Mouse (Mus musculus): ENCODE results near the gene Tmem108. TPM values are rescaled to one million over a fixed set of nuclear protein-coding genes. Genes with fewer than 3 reads are reported as not detected.

The Tmem108 gene
- total RNA-seq, 2 experiments from 2014 or later, result not detected

- no peak for DNase-seq (ENCODE audit: low spot score)
Observed at GRCm38 (mm10) chr9:103501861-103502364, 259.7 kb downstream of the Tmem108 start.

- DNase-seq (ENCODE audit: low spot score), result no peak
Observed at GRCm38 (mm10) chr9:103499366-103499765, 262.3 kb downstream of the Tmem108 start.

- DNase-seq (ENCODE audit: low spot score), result no peak
Observed at GRCm38 (mm10) chr9:103498699-103499098, 262.9 kb downstream of the Tmem108 start.

GRCm38 (mm10) chr9:103495391-103495790, 266.2 kb downstream of the Tmem108 start:
- DNase-seq (ENCODE audit: low spot score), result no peak

GRCm38 (mm10) chr9:103494346-103495020, 267.2 kb downstream of the Tmem108 start:
- DNase-seq (ENCODE audit: low spot score), result peak; percentile 71

- no peak for DNase-seq (ENCODE audit: low spot score)
Observed at GRCm38 (mm10) chr9:103491985-103492384, 269.7 kb downstream of the Tmem108 start.

GRCm38 (mm10) chr9:103490439-103490838, 271.2 kb downstream of the Tmem108 start:
- DNase-seq (ENCODE audit: low spot score), result peak; percentile 62

- DNase-seq (ENCODE audit: low spot score), result no peak
Observed at GRCm38 (mm10) chr9:103489883-103490282, 271.8 kb downstream of the Tmem108 start.

- no peak for DNase-seq (ENCODE audit: low spot score)
Observed at GRCm38 (mm10) chr9:103489096-103489495, 272.5 kb downstream of the Tmem108 start.

- DNase-seq (ENCODE audit: low spot score), result no peak
Observed at GRCm38 (mm10) chr9:103486262-103486661, 275.4 kb downstream of the Tmem108 start.

GRCm38 (mm10) chr9:103485606-103486005, 276.0 kb downstream of the Tmem108 start:
- no peak for DNase-seq (ENCODE audit: low spot score)

GRCm38 (mm10) chr9:103480603-103481220, 280.9 kb downstream of the Tmem108 start:
- no peak for DNase-seq (ENCODE audit: low spot score)

- DNase-seq (ENCODE audit: low spot score), result no peak
Observed at GRCm38 (mm10) chr9:103480044-103480576, 281.5 kb downstream of the Tmem108 start, which contains the start of gene Bfsp2. Gene Bfsp2, minus strand, starts transcription at chr9:103480420.

- DNase-seq (ENCODE audit: low spot score), result no peak
Observed at GRCm38 (mm10) chr9:103475414-103475813, 286.2 kb downstream of the Tmem108 start.

- DNase-seq (ENCODE audit: low spot score), result no peak
Observed at GRCm38 (mm10) chr9:103473915-103474688, 287.5 kb downstream of the Tmem108 start.

GRCm38 (mm10) chr9:103471784-103472183, 289.9 kb downstream of the Tmem108 start:
- DNase-seq (ENCODE audit: low spot score), result no peak

GRCm38 (mm10) chr9:103469516-103469915, 292.1 kb downstream of the Tmem108 start:
- DNase-seq (ENCODE audit: low spot score), result no peak

GRCm38 (mm10) chr9:103468911-103469310, 292.7 kb downstream of the Tmem108 start:
- DNase-seq (ENCODE audit: low spot score), result no peak

GRCm38 (mm10) chr9:103465711-103466220, 295.9 kb downstream of the Tmem108 start:
- no peak for DNase-seq (ENCODE audit: low spot score)

- DNase-seq (ENCODE audit: low spot score), result no peak
Observed at GRCm38 (mm10) chr9:103465293-103465692, 296.3 kb downstream of the Tmem108 start.

GRCm38 (mm10) chr9:103463833-103464232, 297.8 kb downstream of the Tmem108 start:
- DNase-seq (ENCODE audit: low spot score), result no peak

- DNase-seq (ENCODE audit: low spot score), result no peak
Observed at GRCm38 (mm10) chr9:103459839-103460238, 301.8 kb downstream of the Tmem108 start.

All from gastrocnemius, adult 18-20 months (tissue).